Mouse (Mus musculus): ENCODE results near the gene Rdh11.
A peak's percentile ranks its signal among the peaks of the same experiment; 100 is the strongest.

Rdh11 gene

DNA sequence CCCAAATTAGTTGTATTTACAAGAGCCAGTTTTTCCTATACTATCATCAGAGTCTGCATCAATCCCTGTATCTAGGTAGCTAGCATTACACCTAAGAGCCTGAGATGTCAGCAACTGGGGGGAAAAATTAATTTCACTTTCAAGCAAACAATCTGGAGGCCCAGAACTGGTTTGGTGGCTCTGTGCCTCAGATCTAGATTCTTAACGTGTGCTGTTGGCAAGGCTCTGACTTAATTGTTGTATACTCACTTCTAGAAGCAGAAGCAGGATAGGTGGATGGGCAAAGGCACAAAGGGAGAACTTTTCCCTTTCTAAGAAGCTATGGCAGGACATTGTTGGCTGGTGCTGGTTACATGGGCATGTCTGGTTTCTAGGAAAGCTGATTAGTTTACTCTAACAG, 52.7 kb downstream of the Rdh11 start:
- DNase-seq (ENCODE audit: low spot score in 2 of 2), result no peak

DNA sequence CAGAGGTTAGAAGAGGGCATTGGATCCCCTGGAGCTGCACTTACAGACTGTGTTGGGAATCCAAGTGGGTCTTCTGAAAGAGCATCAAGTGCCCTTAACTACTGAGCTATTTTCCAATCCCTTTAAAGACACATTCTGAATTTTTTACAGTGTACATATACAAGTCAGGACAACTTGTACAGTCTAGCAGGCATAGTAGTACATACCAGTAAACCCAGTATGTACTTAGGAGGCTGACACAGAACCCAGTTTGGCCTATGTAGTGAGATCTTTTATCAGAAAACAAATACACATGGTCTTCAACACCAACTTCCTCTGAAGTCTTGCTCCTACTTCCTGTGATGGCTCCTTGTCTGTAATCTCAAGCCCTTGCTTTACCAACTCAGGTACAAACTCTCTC, 53.1 kb downstream of the Rdh11 start:
- DNase-seq (ENCODE audit: low spot score in 2 of 2), result no peak

DNA sequence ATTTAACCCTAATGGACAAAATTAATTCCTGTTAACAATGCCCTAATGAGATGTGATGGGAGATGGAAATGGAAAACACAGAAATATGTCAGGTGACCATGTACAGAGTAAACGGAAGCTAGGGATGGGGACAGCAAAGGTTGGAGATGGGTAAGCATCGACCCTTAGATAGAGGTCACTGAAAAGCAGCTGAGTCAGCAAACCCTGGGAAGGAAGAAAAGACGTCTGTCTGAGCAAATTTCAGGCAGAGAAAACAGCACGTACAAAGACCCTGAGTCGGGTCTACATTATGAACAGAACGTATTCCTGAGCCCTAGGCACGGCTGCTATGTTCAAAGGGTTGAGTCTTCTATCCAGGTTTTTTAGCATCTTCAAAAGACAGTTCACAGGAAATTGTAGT, 55.1 kb downstream of the Rdh11 start:
- no peak for DNase-seq (ENCODE audit: low spot score in 2 of 2)

DNA sequence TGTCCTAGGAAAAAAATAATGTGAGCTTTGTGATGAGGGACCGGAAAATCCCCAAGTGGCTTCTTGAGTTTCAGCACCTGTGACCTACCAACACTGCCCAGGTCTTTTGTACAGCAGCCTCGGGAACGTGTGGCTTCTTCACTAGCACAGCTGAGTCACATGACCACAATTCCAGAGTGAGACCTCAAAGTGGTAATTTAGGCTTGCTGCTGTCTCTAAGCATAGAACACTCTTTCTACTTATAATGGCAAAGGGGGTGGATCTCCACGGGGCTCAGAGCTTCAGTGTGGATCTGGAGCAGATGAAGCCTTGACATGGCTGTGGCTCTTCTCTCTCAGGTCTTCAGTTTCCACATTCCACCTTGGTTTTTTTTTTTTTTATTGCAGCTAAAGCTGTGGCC, 57.0 kb downstream of the Rdh11 start:
- DNase-seq (ENCODE audit: low spot score in 2 of 2), result no peak

DNA sequence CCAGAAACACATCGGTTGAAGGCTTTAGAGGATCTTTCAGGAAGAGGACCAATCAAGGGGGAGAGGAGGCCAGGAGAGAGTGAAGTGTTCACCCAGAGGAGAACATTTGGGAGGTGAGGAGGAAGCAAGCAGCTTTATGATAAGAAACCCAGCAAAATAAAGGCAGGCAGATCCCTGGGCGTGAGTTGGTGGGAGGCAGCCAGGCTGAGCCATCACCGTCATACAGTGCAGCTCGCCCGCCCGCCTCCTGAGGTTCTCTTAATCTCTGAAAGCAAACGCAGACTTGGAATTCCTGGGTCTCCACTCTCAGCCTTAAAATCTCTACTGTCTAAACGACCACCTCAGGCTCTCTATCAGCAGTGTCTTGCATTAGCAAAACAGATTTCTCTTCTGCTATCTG, 57.4 kb downstream of the Rdh11 start:
- no peak for DNase-seq (ENCODE audit: low spot score in 2 of 2)

DNA sequence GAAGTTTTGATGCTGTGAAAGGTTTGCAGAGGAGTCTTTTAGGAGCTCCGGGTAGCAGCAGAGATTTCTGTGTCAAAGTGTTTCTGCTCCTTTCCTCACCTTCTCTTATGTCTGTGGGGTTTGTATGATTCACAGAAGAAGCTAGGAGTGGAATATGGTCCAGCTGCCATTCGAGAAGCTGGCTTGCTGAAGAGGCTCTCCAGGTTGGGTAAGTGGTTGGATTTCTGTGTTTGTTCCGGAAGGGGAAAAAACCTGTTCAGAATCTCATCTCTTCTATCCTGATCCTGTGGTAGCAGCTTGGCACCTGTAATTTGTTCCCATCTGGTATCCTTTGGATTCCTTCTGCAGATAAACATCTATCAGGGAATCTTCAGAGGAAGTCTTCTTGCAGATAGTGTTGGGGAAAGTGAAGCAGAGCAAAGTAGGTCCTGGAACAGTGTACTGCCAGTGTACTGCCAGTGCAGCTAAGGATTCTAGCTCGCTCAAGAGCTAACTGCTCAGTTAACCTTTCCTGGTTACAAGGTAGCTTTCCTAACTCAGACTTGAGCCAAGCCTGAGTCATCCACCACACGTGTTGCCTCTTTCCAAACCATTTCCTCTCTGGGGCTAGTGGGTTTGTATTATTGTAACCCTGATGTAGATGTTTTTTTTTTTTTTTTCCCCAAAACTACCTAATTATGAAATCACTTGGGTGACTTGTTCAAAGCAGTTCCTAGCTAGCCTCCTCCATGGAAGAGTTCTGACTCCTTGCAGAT, 60.2 kb downstream of the Rdh11 start:
- DNase-seq (ENCODE audit: low spot score in 2 of 2), result no peak

DNA sequence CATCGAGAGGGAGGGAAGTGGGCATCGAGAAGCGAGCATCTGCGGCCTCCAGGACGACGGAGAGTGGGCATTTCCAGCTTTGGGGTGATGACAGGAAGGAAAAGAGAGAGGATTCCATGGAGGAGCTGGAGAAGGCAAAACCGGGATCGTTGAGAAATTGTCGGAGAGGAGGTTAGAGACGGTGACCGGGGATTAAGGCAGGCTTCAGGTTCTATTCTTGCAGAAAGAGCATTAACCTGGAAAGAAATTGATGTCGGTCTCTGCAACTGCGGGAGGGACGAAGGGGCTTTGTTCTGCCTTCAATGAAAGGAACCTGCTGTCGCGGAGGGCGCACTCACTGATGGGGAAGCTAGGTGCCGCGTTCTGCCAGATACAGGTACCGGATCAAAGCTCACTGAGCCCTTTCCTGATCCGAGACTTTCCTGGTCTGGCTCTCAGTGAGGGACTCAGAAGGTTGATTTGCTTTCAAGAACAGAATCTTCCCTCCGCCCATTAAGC, 60.9 kb downstream of the Rdh11 start:
- no peak for DNase-seq (ENCODE audit: low spot score in 2 of 2)

DNA sequence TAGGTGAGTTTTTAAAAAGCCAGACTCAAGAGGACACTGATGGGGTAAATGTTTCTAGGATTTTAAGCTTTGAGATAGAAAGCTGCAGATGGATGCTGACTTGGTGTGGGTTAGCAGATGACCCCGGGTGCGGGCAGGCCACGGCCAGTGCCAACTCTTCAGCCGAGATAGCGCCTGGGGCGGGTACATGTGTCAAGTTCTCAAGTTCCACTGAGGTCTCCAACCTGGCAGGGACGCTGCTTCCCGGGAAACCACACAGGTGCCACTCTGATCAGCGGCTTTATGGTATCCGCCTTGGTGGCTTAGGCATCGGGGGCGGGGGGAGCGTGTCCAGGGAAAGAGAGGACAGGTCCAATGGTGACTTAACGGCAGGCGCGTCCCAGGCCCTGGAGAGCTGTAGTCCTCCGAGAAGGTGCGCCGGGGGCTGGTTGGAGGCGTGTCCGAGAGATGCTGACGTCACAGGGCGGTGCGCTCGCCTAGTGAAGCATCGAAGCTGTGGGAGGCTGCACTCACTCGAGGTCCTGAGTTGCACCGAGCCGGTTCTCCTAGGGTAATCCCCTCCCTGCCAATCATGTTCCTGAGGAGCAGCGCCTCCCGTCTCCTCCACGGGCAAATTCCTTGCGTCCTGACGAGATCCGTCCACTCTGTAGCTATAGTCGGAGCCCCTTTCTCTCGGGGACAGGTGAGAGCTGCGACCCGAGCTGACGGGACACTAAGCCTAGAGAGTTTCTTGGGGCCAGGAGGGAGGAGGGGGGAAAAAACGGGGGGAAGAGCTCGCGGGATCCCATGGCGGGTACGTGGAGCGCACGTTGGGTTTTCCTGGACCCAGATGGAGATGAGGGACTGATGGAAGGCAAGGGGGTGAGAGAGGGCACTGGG, 61.6 kb downstream of the Rdh11 start, which contains the start of gene Arg2:
Gene Arg2 (plus strand): TSS at position 479 of the 879 bp plus-strand sequence.
- DNase-seq (ENCODE audit: low spot score in 2 of 2), result peak; percentile 58 to 80
